Mouse (Mus musculus): ENCODE measurements around the gene Tas2r122. TPM values are rescaled to one million over a fixed set of nuclear protein-coding genes. Genes with fewer than 3 reads are reported as not detected.
"Not testable (repeated sequence)": the region's sequence is repeated elsewhere in the genome, so short reads cannot be mapped to it uniquely, and the experiment has no call there.

The Tas2r122 gene
- total and polyA plus RNA-seq, 3 experiments = not detected

- Histone ChIP-seq H3K4me3 (replicated peaks in 1 of 3; ENCODE audit: low read depth in 2 of 3, low read length in 2 of 3, poor library complexity in 1 of 3) (no peak within 1 kb of the TSS), H3K27ac (ENCODE audit: insufficient read depth, low read depth) (no peak within 1 kb of the TSS), H3K36me3 (replicated peaks in 1 of 2; ENCODE audit: control insufficient read depth in 1 of 2, insufficient read depth in 1 of 2, low read length in 1 of 2) (no peaks in the 10 kb centered on the region), H3K9me3 (replicated peaks; ENCODE audit: low read length) (peaks cover 16% of the 10 kb centered on the region), H3K27me3 (replicated peaks) (no peaks in the 10 kb centered on the region), H3K79me2 (replicated peaks; ENCODE audit: control insufficient read depth, extremely low read depth, insufficient read depth, poor library complexity, severe bottlenecking) (no peaks in the 10 kb centered on the region), H3K4me2 (ENCODE audit: insufficient read depth, low read depth, poor library complexity, severe bottlenecking) (no peak within 1 kb of the TSS), H3K9ac (ENCODE audit: insufficient read depth, low read depth) (no peak within 1 kb of the TSS), H3K4me1 (ENCODE audit: control insufficient read depth in 1 of 2, insufficient read depth in 2 of 2) (no peaks in the 10 kb centered on the region)
- no peak for TF ChIP-seq SIN3A (IDR thresholded peaks at IDR 0.05; ENCODE audit: low read length)
- TF ChIP-seq GABPA (IDR thresholded peaks at IDR 0.05; ENCODE audit: insufficient replicate concordance, low read depth, low read length) = no peak
- no peak for TF ChIP-seq NRF1 (IDR thresholded peaks at IDR 0.05; ENCODE audit: low read depth, low read length)
- TF ChIP-seq IRF4 (IDR thresholded peaks at IDR 0.05; ENCODE audit: low read depth, low read length) = no peak
- no peak for TF ChIP-seq TBP (conservative IDR thresholded peaks at IDR 0.05; ENCODE audit: low read depth, low read length)
- no peak for TF ChIP-seq ZC3H11A (IDR thresholded peaks at IDR 0.05; ENCODE audit: low read depth, low read length)
- TF ChIP-seq CHD2 (IDR thresholded peaks at IDR 0.05; ENCODE audit: low read length) = no peak
- no peak for TF ChIP-seq HCFC1 (IDR thresholded peaks at IDR 0.05; ENCODE audit: low read depth, low read length)
- dilution Hi-C loops (cut with MboI; ENCODE audit: extremely low pct_ligation_motif_present, extremely low pct_unique_long_range_greater_than_20kb, low sequenced_read_pairs) (no loop called here), in situ Hi-C loops (cut with MboI; ENCODE audit: low pct_ligation_motif_present, low pct_unique_long_range_greater_than_20kb, low sequenced_read_pairs) (no loop called here)
- DNase-seq (ENCODE audit: extremely low read depth) = no peak
Observed at GRCm38 (mm10) chr6:132737935-132738334, 26.2 kb upstream of the Tas2r122 start, which contains the start of gene Tas2r115. Gene Tas2r115, minus strand, starts transcription at chr6:132738035.

- in situ Hi-C loops (cut with MboI; ENCODE audit: low pct_ligation_motif_present, low pct_unique_long_range_greater_than_20kb, low sequenced_read_pairs) (no loop called here), dilution Hi-C loops (cut with MboI; ENCODE audit: extremely low pct_ligation_motif_present, extremely low pct_unique_long_range_greater_than_20kb, low sequenced_read_pairs) (no loop called here)
- no peak within 1 kb of the TSS for H3K27ac ChIP-seq (ENCODE audit: insufficient read depth, low read depth)
- H3K36me3 ChIP-seq (replicated peaks in 1 of 2; ENCODE audit: control insufficient read depth in 1 of 2, insufficient read depth in 1 of 2, low read length in 1 of 2) = no peaks in the 10 kb centered on the region
- no peak within 1 kb of the TSS for H3K4me2 ChIP-seq (ENCODE audit: insufficient read depth, low read depth, poor library complexity, severe bottlenecking)
- H3K27me3 ChIP-seq (replicated peaks) = no peaks in the 10 kb centered on the region
- H3K79me2 ChIP-seq (replicated peaks; ENCODE audit: control insufficient read depth, extremely low read depth, insufficient read depth, poor library complexity, severe bottlenecking) = no peaks in the 10 kb centered on the region
- no peak for DNase-seq (ENCODE audit: extremely low read depth)
- TF ChIP-seq ELF1 (IDR thresholded peaks at IDR 0.05; ENCODE audit: low read depth, low read length) (no peak), JUND (conservative IDR thresholded peaks at IDR 0.05; ENCODE audit: low read depth, low read length) (no peak), SMC3 (IDR thresholded peaks at IDR 0.05; ENCODE audit: low read depth, low read length) (no peak), MXI1 (IDR thresholded peaks at IDR 0.05; ENCODE audit: low read depth, low read length) (no peak), MYC (IDR thresholded peaks at IDR 0.05; ENCODE audit: low read depth, low read length) (no peak), ZNF384 (IDR thresholded peaks at IDR 0.05; ENCODE audit: low read depth, low read length) (no peak), HCFC1 (IDR thresholded peaks at IDR 0.05; ENCODE audit: low read depth, low read length) (no peak)
- peaks cover 9% of the 10 kb centered on the region for H3K9me3 ChIP-seq (replicated peaks; ENCODE audit: low read length)
- H3K4me1 ChIP-seq (ENCODE audit: control insufficient read depth in 1 of 2, insufficient read depth in 2 of 2) = no peaks in the 10 kb centered on the region
- no peak within 1 kb of the TSS for H3K9ac ChIP-seq (ENCODE audit: insufficient read depth, low read depth)
- no peak within 1 kb of the TSS for H3K4me3 ChIP-seq (replicated peaks in 1 of 3; ENCODE audit: low read depth in 2 of 3, low read length in 2 of 3, poor library complexity in 1 of 3)
Observed at GRCm38 (mm10) chr6:132700907-132701306, 10.8 kb downstream of the Tas2r122 start, which contains the start of gene Tas2r121. Gene Tas2r121, minus strand, starts transcription at chr6:132701007.

- H3K36me3 ChIP-seq (replicated peaks in 1 of 2; ENCODE audit: control insufficient read depth in 1 of 2, insufficient read depth in 1 of 2, low read length in 1 of 2); H3K79me2 ChIP-seq (replicated peaks; ENCODE audit: control insufficient read depth, extremely low read depth, insufficient read depth, poor library complexity, severe bottlenecking); DNase-seq (ENCODE audit: extremely low read depth); H3K4me1 ChIP-seq (ENCODE audit: control insufficient read depth in 1 of 2, insufficient read depth in 2 of 2); H3K4me3 ChIP-seq (replicated peaks in 1 of 3; ENCODE audit: low read depth in 2 of 3, low read length in 2 of 3, poor library complexity in 1 of 3); H3K27me3 ChIP-seq (replicated peaks); H3K9ac ChIP-seq (ENCODE audit: insufficient read depth, low read depth); dilution Hi-C loops (cut with MboI; ENCODE audit: extremely low pct_ligation_motif_present, extremely low pct_unique_long_range_greater_than_20kb, low sequenced_read_pairs); H3K4me2 ChIP-seq (ENCODE audit: insufficient read depth, low read depth, poor library complexity, severe bottlenecking); in situ Hi-C loops (cut with MboI; ENCODE audit: low pct_ligation_motif_present, low pct_unique_long_range_greater_than_20kb, low sequenced_read_pairs); H3K27ac ChIP-seq (ENCODE audit: insufficient read depth, low read depth); H3K9me3 ChIP-seq (replicated peaks; ENCODE audit: low read length): not testable (repeated sequence)
Observed at GRCm38 (mm10) chr6:132691596-132691995, 20.1 kb downstream of the Tas2r122 start.

Other genes starting within 250 kb of the Tas2r122 start
- not detected in 2 replicates for gene Prh1, start 142.1 kb downstream of the Tas2r122 start, total RNA-seq (2012; rRNA removed)
- gene Prh1, start 142.1 kb downstream of the Tas2r122 start, total RNA-seq (2014; rRNA removed) = not detected in 2 replicates
- gene Prh1, start 142.1 kb downstream of the Tas2r122 start, polyA plus RNA-seq (2012; ENCODE audit: insufficient read length, low read depth) = not detected in 2 replicates
- gene Prp2, start 116.0 kb downstream of the Tas2r122 start, total RNA-seq (2012; rRNA removed) = not detected in 2 replicates
- not detected in 2 replicates for gene Prp2, start 116.0 kb downstream of the Tas2r122 start, total RNA-seq (2014; rRNA removed)
- gene Prp2, start 116.0 kb downstream of the Tas2r122 start, polyA plus RNA-seq (2012; ENCODE audit: insufficient read length, low read depth) = not detected in 2 replicates
- not detected in 2 replicates for gene A630073D07Rik, start 60.4 kb downstream of the Tas2r122 start, total RNA-seq (2012; rRNA removed)
- gene A630073D07Rik, start 60.4 kb downstream of the Tas2r122 start, total RNA-seq (2014; rRNA removed) = not detected in 2 replicates
- gene A630073D07Rik, start 60.4 kb downstream of the Tas2r122 start, polyA plus RNA-seq (2012; ENCODE audit: insufficient read length, low read depth) = not detected in 2 replicates
- gene Tas2r120, start 55.0 kb downstream of the Tas2r122 start, total RNA-seq (2012; rRNA removed) = not detected in 2 replicates
- not detected in 2 replicates for gene Tas2r120, start 55.0 kb downstream of the Tas2r122 start, total RNA-seq (2014; rRNA removed)
- not detected in 2 replicates for gene Tas2r120, start 55.0 kb downstream of the Tas2r122 start, polyA plus RNA-seq (2012; ENCODE audit: insufficient read length, low read depth)
- gene Tas2r121, start 10.9 kb downstream of the Tas2r122 start, total RNA-seq (2012; rRNA removed) = not detected in 2 replicates
- gene Tas2r121, start 10.9 kb downstream of the Tas2r122 start, total RNA-seq (2014; rRNA removed) = not detected in 2 replicates
- gene Tas2r121, start 10.9 kb downstream of the Tas2r122 start, polyA plus RNA-seq (2012; ENCODE audit: insufficient read length, low read depth) = not detected in 2 replicates
- gene Tas2r115, start 26.1 kb upstream of the Tas2r122 start, total RNA-seq (2012; rRNA removed) = not detected in 2 replicates
- not detected in 2 replicates for gene Tas2r115, start 26.1 kb upstream of the Tas2r122 start, total RNA-seq (2014; rRNA removed)
- gene Tas2r115, start 26.1 kb upstream of the Tas2r122 start, polyA plus RNA-seq (2012; ENCODE audit: insufficient read length, low read depth) = not detected in 2 replicates
- gene Tas2r124, start 42.8 kb upstream of the Tas2r122 start, total RNA-seq (2012; rRNA removed) = not detected in 2 replicates
- not detected in 2 replicates for gene Tas2r124, start 42.8 kb upstream of the Tas2r122 start, total RNA-seq (2014; rRNA removed)
- not detected in 2 replicates for gene Tas2r124, start 42.8 kb upstream of the Tas2r122 start, polyA plus RNA-seq (2012; ENCODE audit: insufficient read length, low read depth)
- gene Tas2r102, start 50.2 kb upstream of the Tas2r122 start, total RNA-seq (2012; rRNA removed) = not detected in 2 replicates
- gene Tas2r102, start 50.2 kb upstream of the Tas2r122 start, total RNA-seq (2014; rRNA removed) = not detected in 2 replicates
- not detected in 2 replicates for gene Tas2r102, start 50.2 kb upstream of the Tas2r122 start, polyA plus RNA-seq (2012; ENCODE audit: insufficient read length, low read depth)
- gene Tas2r136, start 66.2 kb upstream of the Tas2r122 start, total RNA-seq (2012; rRNA removed) = not detected in 2 replicates
- not detected in 2 replicates for gene Tas2r136, start 66.2 kb upstream of the Tas2r122 start, total RNA-seq (2014; rRNA removed)
- gene Tas2r136, start 66.2 kb upstream of the Tas2r122 start, polyA plus RNA-seq (2012; ENCODE audit: insufficient read length, low read depth) = not detected in 2 replicates
- not detected in 2 replicates for gene Tas2r117, start 90.9 kb upstream of the Tas2r122 start, total RNA-seq (2012; rRNA removed)
- gene Tas2r117, start 90.9 kb upstream of the Tas2r122 start, total RNA-seq (2014; rRNA removed) = not detected in 2 replicates
- gene Tas2r117, start 90.9 kb upstream of the Tas2r122 start, polyA plus RNA-seq (2012; ENCODE audit: insufficient read length, low read depth) = not detected in 2 replicates
- gene Tas2r123, start 135.2 kb upstream of the Tas2r122 start, total RNA-seq (2012; rRNA removed) = not detected in 2 replicates
- not detected in 2 replicates for gene Tas2r123, start 135.2 kb upstream of the Tas2r122 start, total RNA-seq (2014; rRNA removed)
- not detected in 2 replicates for gene Tas2r123, start 135.2 kb upstream of the Tas2r122 start, polyA plus RNA-seq (2012; ENCODE audit: insufficient read length, low read depth)
- not detected in 2 replicates for gene Tas2r116, start 143.5 kb upstream of the Tas2r122 start, total RNA-seq (2012; rRNA removed)
- gene Tas2r116, start 143.5 kb upstream of the Tas2r122 start, total RNA-seq (2014; rRNA removed) = not detected in 2 replicates
- gene Tas2r116, start 143.5 kb upstream of the Tas2r122 start, polyA plus RNA-seq (2012; ENCODE audit: insufficient read length, low read depth) = not detected in 2 replicates
- not detected in 2 replicates for gene Tas2r110, start 156.1 kb upstream of the Tas2r122 start, total RNA-seq (2012; rRNA removed)
- gene Tas2r110, start 156.1 kb upstream of the Tas2r122 start, total RNA-seq (2014; rRNA removed) = not detected in 2 replicates
- not detected in 2 replicates for gene Tas2r110, start 156.1 kb upstream of the Tas2r122 start, polyA plus RNA-seq (2012; ENCODE audit: insufficient read length, low read depth)
- gene Tas2r113, start 181.1 kb upstream of the Tas2r122 start, total RNA-seq (2012; rRNA removed) = not detected in 2 replicates
- gene Tas2r113, start 181.1 kb upstream of the Tas2r122 start, total RNA-seq (2014; rRNA removed) = not detected in 2 replicates
- not detected in 2 replicates for gene Tas2r113, start 181.1 kb upstream of the Tas2r122 start, polyA plus RNA-seq (2012; ENCODE audit: insufficient read length, low read depth)
- gene Tas2r125, start 197.7 kb upstream of the Tas2r122 start, total RNA-seq (2012; rRNA removed) = not detected in 2 replicates
- not detected in 2 replicates for gene Tas2r125, start 197.7 kb upstream of the Tas2r122 start, total RNA-seq (2014; rRNA removed)
- gene Tas2r125, start 197.7 kb upstream of the Tas2r122 start, polyA plus RNA-seq (2012; ENCODE audit: insufficient read length, low read depth) = not detected in 2 replicates
- gene Tas2r129, start 239.2 kb upstream of the Tas2r122 start, total RNA-seq (2012; rRNA removed) = not detected in 2 replicates
- not detected in 2 replicates for gene Tas2r129, start 239.2 kb upstream of the Tas2r122 start, total RNA-seq (2014; rRNA removed)
- gene Tas2r129, start 239.2 kb upstream of the Tas2r122 start, polyA plus RNA-seq (2012; ENCODE audit: insufficient read length, low read depth) = not detected in 2 replicates
- not detected in 2 replicates for gene Tas2r131, start 246.0 kb upstream of the Tas2r122 start, total RNA-seq (2012; rRNA removed)
- not detected in 2 replicates for gene Tas2r131, start 246.0 kb upstream of the Tas2r122 start, total RNA-seq (2014; rRNA removed)
- not detected in 2 replicates for gene Tas2r131, start 246.0 kb upstream of the Tas2r122 start, polyA plus RNA-seq (2012; ENCODE audit: insufficient read length, low read depth)